Mouse (Mus musculus) olfactory bulb, adult 2 months (tissue): ENCODE results near the gene Hivep1. TPM values are rescaled to one million over a fixed set of nuclear protein-coding genes. Genes with fewer than 3 reads are reported as not detected.

Experiments used
- H3K27ac ChIP-seq: fragments of 200-500 bp; 2 replicates; pipeline ENCODE4 v1.5.1; 2012; ENCODE audit warnings: low read depth, low read length; ENCODE audit not compliant: insufficient read depth
- H3K4me1 ChIP-seq: fragments of 200-500 bp; 2 replicates; pipeline ENCODE4 v1.6.1; 2012; ENCODE audit warnings: low read length; ENCODE audit not compliant: control insufficient read depth, insufficient read depth
- H3K4me3 ChIP-seq: fragments of 200-500 bp; 2 replicates; pipeline ENCODE4 v1.5.1; 2012; ENCODE audit warnings: mild to moderate bottlenecking, low read depth, low read length, moderate library complexity; ENCODE audit not compliant: insufficient read depth
- CTCF ChIP-seq: fragments of 200-500 bp; IDR thresholded peaks from 2 replicates; pipeline ENCODE4 v1.5.1; 2012; ENCODE audit warnings: low read depth, mild to moderate bottlenecking, low read length, moderate library complexity; ENCODE audit not compliant: insufficient read depth
- POLR2A ChIP-seq: fragments of 200-500 bp; IDR thresholded peaks from 2 replicates; pipeline ENCODE4 v1.6.1; 2012; ENCODE audit warnings: mild to moderate bottlenecking, low read depth, low read length, moderate library complexity; ENCODE audit not compliant: insufficient read depth
- WGBS: fragments of 180-500 bp; shearing (Covaris S2); methylation state at CpG from one replicate; pipeline ENCODE4 v1.1.7; 2018; 5-methylcytosine and 5-hydroxymethylcytosine counted together
- polyA plus RNA-seq: library from polyadenylated mRNA; stranded (reverse); fragments of >200 nt; gene quantifications from 2 replicates; pipeline ENCODE4 v1.2.4, GENCODE M21; 2012; ENCODE audit warnings: low replicate concordance; ENCODE audit not compliant: missing spikeins, insufficient read depth, insufficient read length

Hivep1 gene
- polyA plus RNA-seq, 1 experiment, result not detected

DNA sequence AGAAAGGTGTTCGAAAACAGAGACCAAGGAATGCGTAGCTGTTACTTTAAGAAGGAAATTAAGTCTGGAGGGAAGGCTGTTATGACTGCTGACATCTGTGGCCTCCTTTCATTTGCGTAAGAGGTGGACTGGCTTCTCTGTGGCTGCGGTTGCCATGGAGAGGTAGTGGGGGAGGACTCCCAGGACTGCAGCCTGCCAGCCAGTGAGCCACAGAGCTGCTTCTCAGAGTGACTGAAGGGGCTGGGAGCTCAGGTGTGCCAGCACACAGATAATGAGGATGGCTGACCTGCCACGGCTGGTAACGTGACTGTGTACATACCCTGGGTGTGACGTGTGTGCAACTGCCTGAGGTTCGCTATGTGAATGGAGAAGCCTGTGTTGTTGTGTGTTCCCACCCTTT, 51.2 kb downstream of the Hivep1 start:
- TF ChIP-seq POLR2A (no peak), CTCF (no peak)
- H3K4me3 ChIP-seq, result peak overlapping the region; percentile 34
- WGBS, result 14% methylated on average over 8 of the region's 8 CpGs
- H3K27ac ChIP-seq, result no peak overlapping the region
- peaks cover 12% of the 10 kb centered on the region; the same call in 1 of the 2 replicates for H3K4me1 ChIP-seq

DNA sequence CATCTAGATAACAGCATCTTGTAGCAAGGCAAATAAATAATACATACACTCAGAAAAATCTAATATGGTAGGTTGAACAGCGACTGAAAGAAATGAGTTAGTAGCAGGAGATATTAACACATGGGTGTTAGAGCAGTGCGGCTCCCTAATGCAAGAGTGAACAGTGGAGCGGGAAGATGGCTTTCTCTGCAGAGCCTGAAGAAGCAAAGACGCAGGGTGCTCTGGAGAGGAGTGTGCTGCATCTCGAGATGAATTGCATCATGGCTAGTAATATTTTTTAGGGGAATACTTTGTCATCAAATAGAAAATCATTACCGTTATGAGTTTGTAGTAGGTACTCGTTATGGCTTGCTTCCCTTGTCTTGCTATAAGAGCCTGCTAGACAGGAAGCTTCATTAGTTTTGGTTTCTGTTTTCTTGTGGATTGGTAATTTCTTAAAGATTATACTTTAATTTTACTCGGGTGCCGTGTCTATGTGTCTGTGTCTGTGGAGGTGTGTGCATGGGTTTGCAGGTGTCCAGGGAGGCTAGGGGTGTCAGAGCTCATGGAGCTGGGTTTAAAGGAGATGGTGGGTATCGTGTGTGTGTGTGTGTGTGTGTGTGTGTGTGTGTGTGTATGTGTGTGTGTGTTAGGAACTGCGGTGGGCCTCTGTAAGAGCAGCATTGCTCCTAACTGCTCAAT, 51.8 kb downstream of the Hivep1 start:
- peak overlapping the region; percentile 43 for H3K4me3 ChIP-seq
- H3K4me1 ChIP-seq, result peaks cover 14% of the 10 kb centered on the region; the same call in 1 of the 2 replicates
- no peak for TF ChIP-seq CTCF
- no peak for TF ChIP-seq POLR2A
- 29% methylated on average over 11 of the region's 11 CpGs for WGBS
- H3K27ac ChIP-seq, result 0 out of 2 replicates have a peak overlapping the region, but pooled peaks have one; percentile 44

DNA sequence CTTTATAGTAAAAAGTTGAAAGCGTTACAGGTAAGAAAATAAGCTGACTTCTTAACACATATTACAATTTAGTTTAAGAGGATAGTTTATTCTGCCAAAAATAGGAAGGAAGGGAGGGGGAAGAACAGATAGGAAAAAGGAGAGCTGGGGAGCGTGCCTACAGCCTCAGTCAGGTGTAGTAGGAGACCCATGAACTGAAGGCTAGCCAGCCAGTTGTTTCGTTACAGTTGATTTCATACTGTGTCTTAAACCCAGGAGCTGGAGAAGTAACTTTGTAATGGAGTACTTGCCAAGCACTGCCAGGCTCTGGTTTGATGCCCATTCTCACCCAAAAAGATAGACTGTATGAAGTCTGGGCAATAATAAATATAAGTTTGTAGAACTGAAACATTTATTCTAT, 52.5 kb downstream of the Hivep1 start:
- TF ChIP-seq CTCF (no peak), POLR2A (no peak)
- H3K27ac ChIP-seq, result no peak overlapping the region
- peaks cover 12% of the 10 kb centered on the region; the same call in 1 of the 2 replicates for H3K4me1 ChIP-seq
- H3K4me3 ChIP-seq, result no peak overlapping the region
- WGBS, result 87% methylated on average over 3 of the region's 3 CpGs

GRCm38 (mm10) chr13:42108483-42109215, 56.8 kb downstream of the Hivep1 start:
- WGBS, result 62% methylated on average over 11 of the region's 11 CpGs
- TF ChIP-seq CTCF (no peak), POLR2A (no peak)
- H3K27ac ChIP-seq, result no peak overlapping the region
- peaks cover 7% of the 10 kb centered on the region for H3K4me1 ChIP-seq
- H3K4me3 ChIP-seq, result no peak overlapping the region

GRCm38 (mm10) chr13:42110416-42110815, 58.6 kb downstream of the Hivep1 start:
- 92% methylated on average over 3 of the region's 3 CpGs for WGBS
- TF ChIP-seq CTCF, result no peak
- no peak for TF ChIP-seq POLR2A
- H3K27ac ChIP-seq, result no peak overlapping the region
- H3K4me1 ChIP-seq, result peaks cover 5% of the 10 kb centered on the region
- no peak overlapping the region for H3K4me3 ChIP-seq

DNA sequence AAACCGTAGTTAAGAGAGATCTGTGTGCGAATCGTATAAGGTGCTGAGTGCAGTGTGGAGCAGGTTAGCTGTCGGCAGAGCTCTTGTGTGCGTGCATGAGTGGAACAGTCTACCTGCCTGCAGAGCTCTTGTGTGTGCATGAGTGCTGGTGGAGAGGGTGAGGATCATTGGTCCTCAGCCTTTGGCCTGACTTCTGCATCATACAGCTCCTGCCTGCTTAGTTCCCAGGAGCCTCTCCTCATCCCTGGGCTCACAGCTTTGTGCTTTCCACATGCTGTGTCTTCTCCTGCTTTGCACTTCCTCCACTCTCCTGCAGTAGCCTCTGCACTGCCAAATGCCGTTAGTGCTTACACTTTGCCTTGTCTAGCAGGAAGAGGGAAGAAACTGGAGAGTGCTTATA, 60.2 kb downstream of the Hivep1 start:
- 84% methylated on average over 6 of the region's 6 CpGs for WGBS
- Histone ChIP-seq H3K27ac (no peak overlapping the region), H3K4me1 (peaks cover 5% of the 10 kb centered on the region), H3K4me3 (no peak overlapping the region)
- TF ChIP-seq POLR2A, result no peak

- peaks cover 5% of the 10 kb centered on the region for H3K4me1 ChIP-seq
- no peak overlapping the region for H3K27ac ChIP-seq
- 71% methylated on average over 5 of the region's 5 CpGs for WGBS
- TF ChIP-seq CTCF (no peak), POLR2A (no peak)
- no peak overlapping the region for H3K4me3 ChIP-seq
Measured at GRCm38 (mm10) chr13:42112748-42113147, 60.9 kb downstream of the Hivep1 start.

DNA sequence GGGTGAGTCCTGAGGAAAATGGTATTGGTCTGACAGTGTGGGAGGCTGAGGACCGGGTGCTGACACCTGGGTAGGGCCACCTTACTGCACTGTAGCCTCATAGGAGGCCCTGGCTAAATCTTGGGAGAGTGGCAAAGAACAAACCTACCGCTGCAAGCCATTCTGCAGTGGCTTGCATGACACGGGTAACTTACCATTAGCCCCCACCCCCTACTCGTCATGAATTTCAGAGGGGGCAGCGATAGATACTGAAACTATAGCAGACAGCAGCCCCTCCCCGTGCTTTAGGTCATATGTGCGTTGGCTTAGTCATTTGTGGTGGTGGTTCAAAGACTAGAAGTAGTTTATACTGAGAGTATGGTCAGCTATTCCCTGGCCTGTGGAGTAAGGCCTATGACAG, 61.8 kb downstream of the Hivep1 start:
- 95% methylated on average over 7 of the region's 7 CpGs for WGBS
- no peak overlapping the region for H3K27ac ChIP-seq
- no peak overlapping the region for H3K4me3 ChIP-seq
- H3K4me1 ChIP-seq, result peaks cover 3% of the 10 kb centered on the region
- TF ChIP-seq POLR2A, result no peak

DNA sequence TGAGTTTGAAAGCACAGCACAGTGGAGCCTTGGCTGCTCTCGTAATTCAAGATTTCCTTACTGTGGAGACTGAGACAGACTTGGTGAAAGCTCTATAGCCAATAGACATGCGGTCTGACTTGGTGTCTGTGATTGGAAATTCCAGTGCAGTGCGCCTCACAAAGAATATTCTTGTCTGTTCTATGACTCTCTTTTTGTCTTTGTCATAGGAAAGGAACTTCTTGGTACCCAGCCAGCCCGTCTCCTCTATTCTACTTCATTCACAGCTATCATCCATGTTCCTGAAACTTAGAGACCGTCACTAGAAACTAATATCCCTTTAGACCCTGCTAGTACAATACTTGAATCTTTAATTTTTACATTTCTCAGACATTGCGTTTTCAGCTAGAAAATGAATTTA, 64.5 kb downstream of the Hivep1 start:
- TF ChIP-seq CTCF, result no peak
- no peak for TF ChIP-seq POLR2A
- whole genome bisulfite sequencing, result 83% methylated on average over 6 of the region's 6 CpGs
- H3K4me3 ChIP-seq, result no peak overlapping the region
- peaks cover 3% of the 10 kb centered on the region for H3K4me1 ChIP-seq
- H3K27ac ChIP-seq, result no peak overlapping the region
